Mouse (Mus musculus) megakaryocyte, adult 5-6 weeks (primary cell): ENCODE results near the gene Bbx. TPM values are rescaled to one million over a fixed set of nuclear protein-coding genes. Genes with fewer than 3 reads are reported as not detected.

Experiments
- ATAC-seq: 2 replicates; pipeline ENCODE4 v1.8.0; 2016; ENCODE audit warnings: mild to moderate bottlenecking, inconsistent platforms; ENCODE audit not compliant: poor library complexity, severe bottlenecking
- total RNA-seq, 2 experiments: library from RNA; stranded (forward) in 1 of 2; stranded (reverse) in 1 of 2; fragments of 153-499, 151-499 nt in 1 of 2; fragments of 221-1000, 200-1000 nt in 1 of 2; gene quantifications; 2 replicates each; pipeline versions ENCODE4 v1.2.3 to v1.2.4; 2015 to 2017

Bbx gene
- total RNA-seq, 2 experiments from 2014 or later: 14.6 to 16.5 TPM

DNA sequence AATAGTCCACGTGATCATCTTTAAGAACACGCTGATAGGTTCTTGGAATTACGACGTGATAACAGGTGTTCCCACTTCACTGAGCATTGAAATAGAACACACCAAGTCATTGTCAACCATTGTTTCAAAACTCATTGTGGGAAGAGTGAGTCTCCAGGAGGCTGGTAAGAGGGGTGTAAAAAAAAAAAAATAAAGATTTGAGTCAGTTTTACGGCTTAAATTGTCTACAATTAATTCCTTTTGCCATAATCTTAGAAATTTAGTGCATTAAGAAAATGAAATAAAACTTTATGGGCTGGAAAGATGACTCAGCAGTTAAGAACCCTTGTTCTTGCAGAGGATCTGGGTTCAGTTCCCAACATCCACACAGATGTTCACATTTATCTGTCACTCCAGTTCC lies 261.4 kb downstream of the Bbx start:
- ATAC-seq: no peak

DNA sequence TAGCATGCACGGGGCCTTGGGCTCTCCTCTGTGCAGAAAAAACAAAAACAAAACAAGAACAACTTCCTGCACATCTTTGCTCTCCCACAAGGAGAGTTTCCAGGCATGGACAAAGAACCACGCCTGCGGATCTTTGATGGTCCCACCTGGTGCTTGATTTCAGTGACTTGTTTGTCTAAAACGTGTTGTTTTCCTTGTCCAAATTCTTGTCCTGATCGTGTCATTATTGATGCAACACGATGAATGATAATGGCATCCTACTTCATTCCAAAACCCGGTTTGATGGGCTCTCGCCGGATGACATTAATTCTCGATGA lies 264.2 kb downstream of the Bbx start:
- no peak for ATAC-seq

DNA sequence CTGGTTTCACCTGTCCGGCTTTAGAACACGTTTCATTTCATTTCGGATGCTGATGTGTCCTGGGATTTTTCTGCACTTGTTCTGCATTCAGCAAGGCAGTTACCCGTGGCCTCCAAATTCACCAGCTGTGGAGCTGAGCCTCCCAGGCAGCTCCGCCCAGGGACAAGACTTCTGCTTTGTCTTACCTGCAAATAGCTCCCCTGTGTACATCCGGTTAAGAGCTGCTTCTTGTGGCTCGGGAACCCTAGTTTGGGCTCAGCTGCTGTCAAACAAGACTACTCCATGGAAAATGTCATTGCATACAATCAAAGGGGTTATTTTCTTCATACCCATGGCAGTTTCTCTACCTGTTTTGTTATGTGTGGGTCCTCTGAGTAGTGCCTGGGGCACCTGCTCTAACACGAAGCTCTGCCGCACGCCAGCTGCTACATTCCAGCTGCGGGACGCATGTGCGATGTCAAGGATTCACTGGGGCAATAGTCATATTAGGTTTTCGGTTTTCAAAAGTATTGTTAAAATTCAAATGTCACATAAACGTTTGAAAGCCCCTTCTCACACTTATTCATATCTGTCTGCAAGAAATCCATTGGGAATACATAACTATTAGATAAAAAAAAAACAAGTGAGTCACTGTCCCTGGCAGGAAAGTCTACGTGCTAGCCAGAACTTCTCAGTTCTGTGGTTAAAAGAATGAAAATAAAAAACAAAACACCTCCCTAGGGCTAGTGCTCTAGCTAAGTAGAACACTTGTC lies 264.8 kb downstream of the Bbx start:
- no peak for ATAC-seq

DNA sequence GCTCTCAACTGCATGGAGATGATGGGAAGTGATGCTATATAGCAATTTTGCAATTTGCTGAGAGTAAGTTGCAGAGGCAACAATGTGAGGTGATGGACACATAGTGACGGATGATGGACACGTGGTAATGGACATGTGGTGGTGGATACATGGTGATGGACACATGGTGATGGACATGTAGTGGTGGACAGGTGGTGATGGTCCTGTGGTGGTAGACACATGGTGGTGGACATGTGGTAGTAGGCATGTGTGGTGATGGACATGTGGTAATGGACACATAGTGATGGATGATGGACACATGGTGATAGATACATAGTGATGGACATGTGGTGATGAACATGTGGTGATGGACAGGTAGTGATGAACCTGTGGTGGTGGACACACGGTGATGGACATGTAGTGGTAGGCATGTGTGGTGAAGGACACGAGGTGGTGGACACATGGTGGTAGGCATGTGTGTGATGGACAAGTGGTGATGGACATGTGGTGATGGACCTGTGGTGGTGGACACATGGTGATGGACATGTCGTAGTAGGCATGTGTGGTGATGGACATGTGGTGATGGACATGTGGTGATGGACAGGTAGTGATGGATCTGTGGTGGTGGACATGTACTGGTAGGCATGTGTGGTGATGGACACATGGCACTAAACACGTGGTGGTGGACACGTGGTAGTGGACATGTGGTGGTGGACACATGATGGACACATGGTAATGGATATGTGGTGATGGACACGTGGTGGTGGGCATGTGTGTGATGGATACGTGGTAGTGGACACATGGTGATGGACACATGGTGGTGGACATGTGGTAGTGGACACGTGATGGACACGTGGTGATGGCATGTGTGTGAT lies 271.5 kb downstream of the Bbx start:
- no peak for ATAC-seq

DNA sequence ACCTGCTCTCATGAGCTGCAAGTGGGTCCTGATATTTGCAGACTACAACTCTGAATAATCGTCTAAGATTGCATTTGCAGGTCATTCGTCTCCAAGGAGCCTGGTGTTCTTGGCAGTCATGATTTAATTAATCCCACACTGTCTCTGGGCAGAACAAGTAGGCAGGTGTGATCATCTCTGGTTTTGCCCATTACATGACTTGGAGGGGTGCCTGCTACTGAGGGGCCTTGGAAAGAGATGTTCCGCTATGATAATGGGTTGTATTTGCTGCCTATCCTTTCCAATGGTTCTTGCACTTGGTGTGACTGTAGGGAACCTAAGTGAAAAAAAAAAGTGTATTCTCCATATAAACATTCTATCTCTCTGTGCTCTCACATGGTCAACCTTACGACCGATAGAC lies 273.6 kb downstream of the Bbx start:
- ATAC-seq: no peak

DNA sequence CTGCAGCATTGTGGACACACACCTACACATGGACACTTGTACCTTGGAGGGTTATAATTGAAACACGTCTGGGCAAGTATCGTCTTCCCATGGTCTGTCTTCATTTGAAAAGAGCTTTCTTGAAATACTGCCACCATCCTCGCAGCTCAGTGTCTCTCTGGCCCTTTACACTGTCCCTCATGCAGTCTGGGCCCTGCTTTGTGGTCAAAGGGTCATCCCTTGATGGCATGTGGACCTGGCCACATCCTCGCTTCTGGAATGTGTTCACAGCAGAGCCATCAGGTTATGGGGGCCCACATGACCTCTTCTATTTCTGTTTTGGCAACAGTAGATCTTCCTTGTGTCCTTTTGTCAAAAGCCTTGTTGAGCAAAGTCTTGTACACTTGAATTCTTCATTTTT lies 282.6 kb downstream of the Bbx start:
- no peak for ATAC-seq

DNA sequence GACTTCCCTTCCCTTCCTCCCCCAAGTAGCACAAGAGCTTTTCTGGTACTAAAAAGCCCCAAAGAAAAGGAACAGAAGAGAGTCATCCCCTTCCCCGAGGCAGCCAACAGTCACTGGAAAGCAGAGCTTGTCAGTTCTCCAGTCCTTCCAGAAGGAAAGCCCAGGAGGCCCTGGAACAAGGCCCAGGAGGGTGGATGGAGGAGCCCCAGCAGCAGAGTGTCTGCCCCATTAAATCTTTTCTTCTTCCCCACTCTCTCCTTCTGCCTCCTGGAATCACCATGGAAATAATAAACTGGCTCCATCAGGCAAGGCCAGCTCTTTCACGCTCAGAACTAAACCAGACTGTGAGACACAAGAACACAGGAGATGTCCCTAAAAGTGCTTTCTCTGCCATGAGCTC lies 284.3 kb downstream of the Bbx start:
- no peak for ATAC-seq

Other genes starting within 250 kb of the Bbx start
- gene Ccdc54, start 158.8 kb upstream of the Bbx start, total RNA-seq (2015): not detected in 2 replicates
- gene Ccdc54, start 158.8 kb upstream of the Bbx start, total RNA-seq (2017): not detected in 2 replicates